Comparison of ENCODE assay signal across 9 mouse cellular contexts in the genomic region with DNA sequence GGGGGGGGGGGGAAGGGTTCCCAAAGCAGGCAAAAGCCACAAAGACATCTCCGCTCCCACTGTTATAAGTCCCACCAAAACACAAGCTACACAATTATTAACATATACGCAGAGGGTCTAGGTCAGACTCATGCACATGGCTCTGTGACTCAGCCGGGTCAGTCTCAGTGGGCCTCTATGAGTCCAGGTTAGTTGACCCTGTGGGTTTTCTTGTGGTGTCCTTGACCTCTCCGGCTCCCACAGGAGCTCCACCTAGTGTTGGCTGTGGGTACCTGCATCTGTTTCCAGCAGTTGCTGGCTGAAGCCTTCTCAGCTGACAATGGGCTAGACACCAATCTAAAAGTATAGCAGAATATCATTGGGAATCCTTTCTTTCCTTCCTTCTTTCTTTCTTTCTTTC. TPM values are rescaled to one million over a fixed set of nuclear protein-coding genes. Genes with fewer than 3 reads are reported as not detected.
DNase-seq lines count a peak whose midpoint lies in the region; ATAC-seq and TF ChIP-seq lines count a peak whose summit lies in the region.
"Had no signal": no experiment of that assay in that cellular context is flagged by ENCODE, and none has a peak within 500 bp of the region (broad histone marks: within the 10 kb centered on the region; RNA-seq: fewer than 3 reads in every experiment).

No protein-coding gene starts in this region.

- peak; percentile 29 for DNase-seq in heart, postnatal 4 days
- DNase-seq in heart, adult 9 months (ENCODE audit: low spot score in 2 of 2), result no peak
- peak; percentile 89 for DNase-seq in ZHBTc4 (ENCODE audit: low read depth, low spot score)
- peak; percentile 10 to 19 for DNase-seq in lung, adult 18-20 months
- no peak for DNase-seq in right cerebral cortex, adult 2 months (ENCODE audit: low spot score in 2 of 2)
- no peak for DNase-seq in right cerebral cortex, postnatal 14 days

- H3K36me3 ChIP-seq in E14TG2a.4 (ENCODE audit: insufficient read depth, low read length), result no peaks in the 10 kb centered on the region
- H3K36me3 ChIP-seq: hindbrain, embryonic 15.5 days had no signal

- no peak overlapping the region for H3K4me3 ChIP-seq in E14TG2a.4 (replicated peaks; ENCODE audit: low read length)
- H3K4me3 ChIP-seq: hindbrain, embryonic 15.5 days had no signal

- ATAC-seq in inflammation-experienced regulatory T-cells, adult 6 months, result no peak

- H3K27me3 ChIP-seq in E14TG2a.4 (ENCODE audit: insufficient read depth, low read length), result no peaks in the 10 kb centered on the region
- H3K27me3 ChIP-seq: hindbrain, embryonic 15.5 days had no signal

- H3K4me1 ChIP-seq in E14TG2a.4 (replicated peaks; ENCODE audit: low read depth, low read length), result peaks cover 46% of the 10 kb centered on the region
- H3K4me1 ChIP-seq: hindbrain, embryonic 15.5 days had no signal

- H3K9me3 ChIP-seq in E14TG2a.4 (ENCODE audit: low read length), result no peaks in the 10 kb centered on the region
- H3K9me3 ChIP-seq: hindbrain, embryonic 15.5 days had no signal

- TF ChIP-seq CTCF in E14TG2a.4 (conservative IDR thresholded peaks at IDR 0.05; ENCODE audit: low read length), result peak; percentile 72

RNA-seq across cellular contexts. Expression of a gene that starts 26.7 kb away (rescaled TPM):
- not detected for total RNA-seq in heart, postnatal 4 days (2021)
- polyA plus RNA-seq in inflammation-experienced regulatory T-cells, adult 6 months (2017; shearing (Covaris generic)), result not detected
- polyA plus RNA-seq: hindbrain, embryonic 15.5 days had no signal

Comparison
In these comparisons a context has a peak if more than half of its experiments do, and no peak if none do; other contexts are left out.
1. DNase-seq: peak in heart, postnatal 4 days (single experiment), ZHBTc4 (single experiment) and lung, adult 18-20 months (2 of 2); none in heart, adult 9 months (0 of 2), right cerebral cortex, adult 2 months (0 of 2) and right cerebral cortex, postnatal 14 days (single experiment).